Mouse (Mus musculus): ENCODE data around the gene Nrp2.

Nrp2 gene

DNA sequence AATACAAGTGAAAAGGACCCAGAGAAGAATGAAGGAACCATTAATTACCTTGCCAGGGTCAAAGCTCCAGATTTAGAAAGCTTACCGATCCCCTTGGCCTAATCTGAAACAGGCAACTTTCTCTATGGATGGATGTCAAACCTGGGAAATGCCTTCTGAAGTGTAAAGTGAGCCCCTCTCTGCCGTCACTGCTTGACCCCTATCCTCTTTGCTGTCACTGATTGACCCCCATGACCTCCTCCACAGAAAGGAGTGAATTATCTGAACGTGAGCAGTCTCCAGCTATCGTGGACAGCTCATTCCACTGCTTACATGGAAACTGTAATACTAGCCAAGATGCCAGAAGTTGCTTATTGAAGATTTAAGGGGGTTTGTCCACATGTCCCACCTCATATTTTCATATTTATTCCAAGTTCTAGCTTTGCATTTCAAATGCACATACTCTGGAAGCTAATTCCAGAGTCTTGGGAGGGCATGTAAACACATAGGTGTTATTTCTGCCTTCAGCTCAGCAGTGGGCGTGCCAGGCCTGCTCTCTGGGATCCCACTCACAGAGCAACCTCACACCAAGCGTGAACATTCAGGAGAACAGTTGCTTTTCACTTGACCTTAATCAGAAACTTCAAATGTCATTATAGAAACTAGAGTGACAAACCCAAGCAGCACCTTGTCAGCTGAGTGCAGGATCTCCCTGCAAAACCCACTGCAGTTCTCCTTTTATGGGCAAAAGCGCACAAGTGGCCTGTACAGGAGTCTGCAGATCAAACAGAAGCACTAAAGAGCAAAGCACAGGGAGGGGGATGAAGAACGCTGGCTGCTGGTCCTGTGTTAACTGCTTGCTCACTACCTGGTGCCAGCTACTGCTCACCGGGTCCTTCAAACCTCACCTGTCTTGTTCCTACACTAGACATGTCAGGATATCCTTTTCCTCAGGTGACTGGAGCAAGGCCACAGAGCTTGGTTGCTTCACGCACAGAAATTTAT lies 109.9 kb downstream of the Nrp2 start:
- no peak for DNase-seq (ENCODE audit: low read depth, low spot score)

DNA sequence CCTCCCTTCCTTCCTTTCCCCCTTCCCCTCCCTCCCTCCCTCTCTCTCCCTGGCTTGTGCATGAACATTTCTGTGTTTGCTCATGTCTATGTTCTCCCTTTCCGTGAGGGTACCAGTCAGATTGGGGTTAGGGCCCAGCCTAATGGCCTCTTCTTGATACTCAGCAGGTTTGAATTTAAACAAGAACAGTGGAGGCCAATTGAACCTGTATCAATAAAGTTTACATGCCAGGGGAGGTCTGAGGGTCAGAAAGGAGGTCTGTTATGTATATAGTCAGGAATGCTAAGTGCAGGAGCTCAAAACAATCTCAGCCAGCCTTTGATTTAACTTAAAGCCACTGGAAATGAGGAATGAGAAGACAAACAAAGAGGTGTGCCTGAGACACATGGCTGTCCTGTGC lies 110.9 kb downstream of the Nrp2 start:
- no peak for DNase-seq (ENCODE audit: low read depth, low spot score)

DNA sequence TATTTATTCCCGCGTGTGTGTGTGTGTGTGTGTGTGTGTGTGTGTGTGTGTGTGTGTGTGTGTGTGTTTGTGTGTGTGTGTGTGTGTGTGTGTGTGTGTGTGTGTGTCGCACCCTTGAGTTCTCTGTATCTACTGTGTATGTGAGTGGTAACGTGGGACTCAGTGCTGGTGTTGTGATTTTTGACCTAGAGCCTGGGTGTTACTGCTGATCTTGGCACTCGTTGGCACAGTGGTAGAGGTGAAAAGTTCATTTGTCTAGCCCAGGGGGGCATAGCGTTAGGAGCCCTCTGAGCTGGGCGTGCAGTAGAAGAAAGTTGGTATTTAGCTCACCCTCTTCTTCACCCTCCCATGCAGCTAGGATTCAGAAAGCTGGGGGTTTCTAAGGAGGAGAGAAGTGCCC lies 114.5 kb downstream of the Nrp2 start:
- DNase-seq (ENCODE audit: low read depth, low spot score): no peak

DNA sequence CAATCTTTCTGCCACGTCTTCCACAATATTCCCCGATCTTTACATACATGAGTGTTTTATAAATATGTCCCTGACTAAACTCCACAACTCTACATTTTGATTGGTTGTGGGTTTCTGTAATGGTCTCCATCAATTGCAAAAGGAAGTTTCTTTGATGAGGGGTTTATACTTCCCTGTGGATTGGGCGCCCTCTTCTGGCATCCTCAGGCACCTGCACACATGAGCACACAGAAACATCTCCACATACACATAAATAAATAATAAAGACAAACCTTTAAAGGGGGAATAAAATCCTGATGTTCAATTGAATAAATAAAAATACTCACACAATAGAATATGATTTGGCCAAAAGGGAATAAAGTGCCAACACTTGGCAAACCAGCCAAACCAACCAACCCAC lies 117.1 kb downstream of the Nrp2 start:
- DNase-seq (ENCODE audit: low read depth, low spot score): no peak

DNA sequence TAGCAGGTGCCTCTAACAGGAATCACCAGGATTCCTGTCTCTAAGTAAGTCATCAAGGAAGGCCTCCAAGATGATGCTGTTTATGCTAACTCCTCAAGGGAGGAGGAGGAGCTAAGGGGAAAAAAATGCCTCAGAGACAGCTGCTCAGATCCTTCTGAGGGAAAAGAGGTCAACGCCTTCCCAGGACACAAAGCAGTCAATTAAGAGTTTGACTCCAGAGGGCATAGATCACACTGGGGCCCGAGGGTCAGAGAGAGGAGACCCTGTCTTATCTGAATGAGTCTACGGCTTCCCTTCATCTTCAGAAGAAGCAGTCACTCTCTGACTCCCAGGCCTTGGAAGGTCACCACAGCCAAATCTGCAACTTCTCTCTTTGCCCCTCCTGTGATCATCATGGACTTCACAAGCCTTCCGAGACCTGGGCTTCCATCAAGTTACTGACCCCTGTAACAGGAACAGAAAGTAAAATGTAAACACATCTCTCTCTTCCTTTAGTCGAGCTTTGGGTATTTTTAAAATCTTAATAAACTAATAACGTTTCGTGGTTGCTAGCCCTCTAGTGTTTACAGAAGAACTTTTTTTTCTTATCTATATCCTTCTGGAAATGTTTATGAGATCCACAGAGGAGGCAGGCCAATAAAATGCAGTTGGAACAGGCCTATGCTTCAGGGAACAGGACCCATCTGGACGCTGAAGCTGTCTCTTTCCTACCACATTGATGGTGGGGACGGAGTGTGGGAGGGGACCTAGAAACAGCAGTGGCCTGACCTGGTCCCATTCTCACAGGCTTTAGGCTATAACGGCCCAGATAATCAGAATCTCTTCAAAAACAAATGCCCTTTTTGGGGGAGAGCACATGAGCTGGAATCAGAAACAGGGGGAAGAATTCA lies 118.7 kb downstream of the Nrp2 start:
- no peak for DNase-seq (ENCODE audit: low read depth, low spot score)

DNA sequence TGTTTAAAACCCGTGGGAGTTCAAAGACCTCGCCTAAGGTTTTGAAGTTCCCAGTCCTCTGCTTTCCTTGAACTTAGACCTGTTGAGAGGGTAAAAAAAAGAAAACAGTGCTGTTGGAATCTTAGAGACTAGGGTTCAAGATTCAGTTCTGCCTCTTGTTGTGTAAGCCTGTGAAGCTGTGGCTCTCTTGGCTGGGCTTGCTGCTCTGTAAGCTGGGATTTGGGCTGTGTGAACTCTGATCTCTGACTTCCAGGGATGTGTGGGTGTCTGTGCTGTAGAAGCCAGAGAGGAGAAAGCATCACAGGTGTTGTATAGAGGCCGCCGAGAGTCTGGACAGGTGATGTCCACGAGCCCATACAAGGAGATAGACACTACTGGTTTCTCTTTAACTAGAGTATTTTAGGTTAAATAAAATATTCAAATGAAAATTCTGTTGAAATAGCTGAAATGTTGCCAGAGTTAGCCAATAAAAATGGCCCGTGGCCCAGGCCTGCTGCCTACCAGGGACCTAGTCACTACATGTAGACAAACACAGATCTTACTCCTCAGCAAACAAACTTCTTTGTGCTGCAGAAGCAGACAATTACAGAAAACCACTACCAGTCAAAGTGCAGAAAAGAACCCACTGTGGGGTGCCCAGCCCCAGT lies 120.6 kb downstream of the Nrp2 start:
- no peak for DNase-seq (ENCODE audit: low read depth, low spot score)

DNA sequence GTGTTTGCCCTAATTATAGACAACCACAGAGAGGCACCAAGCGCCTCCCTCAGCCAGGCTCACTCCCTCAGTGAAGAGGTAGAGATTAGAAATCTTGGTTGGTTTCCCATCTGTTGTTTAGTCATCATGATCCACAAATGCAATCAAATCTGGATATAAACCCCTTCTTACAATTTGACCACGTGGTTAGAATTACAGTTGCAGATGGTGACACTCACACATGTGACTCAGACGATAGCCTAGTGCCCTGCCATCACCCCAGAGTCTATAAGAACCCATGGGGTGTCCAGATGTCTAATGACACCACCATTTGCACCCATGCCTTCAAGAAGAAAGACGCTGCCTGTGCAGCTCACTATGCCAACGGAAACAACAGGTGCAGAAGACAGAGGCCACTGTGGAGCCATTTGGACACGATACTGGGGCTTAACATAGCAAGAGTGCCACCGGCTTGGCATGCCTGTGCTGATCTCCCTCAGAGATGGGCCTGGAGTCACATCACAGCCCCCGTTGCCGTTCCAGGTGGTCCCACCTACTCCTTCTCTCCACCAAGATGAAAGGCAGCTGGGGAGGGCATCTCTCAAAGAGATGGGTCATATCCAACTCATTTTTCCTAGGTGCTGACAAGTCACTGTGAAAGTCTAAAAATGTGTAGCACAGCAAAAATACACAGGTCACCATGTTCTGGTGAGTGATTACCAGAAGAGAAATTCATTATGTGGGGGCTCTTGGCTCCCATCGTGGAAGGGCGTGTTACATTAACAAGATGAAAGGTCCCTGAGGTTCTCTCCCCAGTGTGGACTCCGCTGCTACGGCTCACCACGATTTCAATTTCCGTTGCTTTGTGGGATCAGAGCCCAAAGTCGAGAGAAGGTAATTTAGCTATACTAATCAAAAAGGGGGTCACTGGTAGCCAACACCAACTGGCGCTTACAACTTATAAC lies 123.0 kb downstream of the Nrp2 start:
- DNase-seq (ENCODE audit: low read depth, low spot score): no peak

DNA sequence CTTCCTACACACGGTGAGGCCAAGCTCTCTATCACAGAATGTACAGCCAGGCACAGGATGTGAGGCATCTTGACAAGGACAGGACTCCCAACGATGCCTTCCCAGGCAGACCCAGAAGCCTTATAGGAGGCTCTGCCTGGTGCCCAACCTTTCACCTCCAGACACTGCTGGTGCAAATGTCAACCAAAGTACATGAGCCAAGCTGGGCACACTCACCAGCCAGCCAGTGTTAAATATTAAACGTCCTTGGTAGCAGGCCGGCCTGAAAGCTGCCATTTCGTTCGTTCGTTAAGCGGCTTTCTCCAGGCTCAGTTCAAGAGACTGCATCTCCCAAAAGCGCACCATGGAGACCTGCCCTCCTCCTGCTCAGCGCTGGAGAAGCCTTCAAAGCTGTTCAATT lies 124.2 kb downstream of the Nrp2 start:
- no peak for DNase-seq (ENCODE audit: low read depth, low spot score)

DNA sequence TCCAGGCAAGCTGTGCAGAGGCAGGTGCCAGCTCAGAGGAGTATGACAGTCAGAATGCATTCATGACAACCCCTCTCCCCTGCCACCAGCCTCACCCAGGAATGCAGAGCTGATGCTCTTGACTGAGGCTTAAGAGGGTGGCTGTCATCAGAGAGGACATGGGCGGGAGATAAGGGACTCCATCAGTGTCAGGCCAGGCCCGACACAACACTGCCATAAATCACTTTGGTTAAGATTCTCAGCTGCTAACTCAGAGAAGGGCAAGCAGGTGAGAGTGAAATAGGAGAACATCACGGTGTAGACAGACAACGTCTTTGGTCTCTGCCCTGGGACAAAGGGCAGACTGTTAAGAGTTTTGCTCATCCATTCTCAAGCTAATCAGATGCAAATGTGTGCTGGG lies 125.1 kb downstream of the Nrp2 start:
- no peak for DNase-seq (ENCODE audit: low read depth, low spot score)

DNA sequence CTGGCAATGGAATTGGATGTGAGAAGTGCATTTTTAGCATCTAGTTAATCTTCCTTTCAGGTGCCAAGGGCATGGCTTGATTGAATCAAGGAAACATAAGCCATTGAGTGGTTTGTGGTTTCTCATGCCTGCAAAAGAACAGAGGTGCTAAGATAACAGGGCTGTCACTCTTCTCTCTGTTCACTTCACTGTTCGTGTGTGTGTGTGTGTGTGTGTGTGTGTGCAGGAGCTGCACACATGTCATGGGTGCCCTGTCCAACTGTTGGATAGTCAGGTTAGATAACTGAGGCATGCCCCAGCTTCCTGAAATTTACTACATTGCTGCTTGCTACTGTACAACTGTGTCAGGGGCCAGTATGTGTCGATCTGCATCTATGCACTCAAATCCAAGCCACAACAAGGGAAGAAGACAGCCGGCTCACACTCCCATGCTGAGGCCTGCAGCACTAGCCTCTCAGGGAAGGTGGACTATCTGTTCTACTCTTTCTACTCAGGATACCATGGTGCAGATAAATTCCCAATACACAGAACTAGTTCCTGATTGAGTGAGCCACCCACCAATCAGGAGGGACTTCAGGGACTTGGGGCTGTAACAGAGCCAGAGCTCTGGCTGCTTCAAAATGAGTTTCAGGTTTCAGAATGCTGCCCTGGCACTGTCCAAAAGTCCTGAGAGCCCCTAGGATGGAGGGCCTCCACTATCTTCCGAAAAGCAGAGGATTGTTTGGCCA lies 126.8 kb downstream of the Nrp2 start:
- no peak for DNase-seq (ENCODE audit: low read depth, low spot score)

DNA sequence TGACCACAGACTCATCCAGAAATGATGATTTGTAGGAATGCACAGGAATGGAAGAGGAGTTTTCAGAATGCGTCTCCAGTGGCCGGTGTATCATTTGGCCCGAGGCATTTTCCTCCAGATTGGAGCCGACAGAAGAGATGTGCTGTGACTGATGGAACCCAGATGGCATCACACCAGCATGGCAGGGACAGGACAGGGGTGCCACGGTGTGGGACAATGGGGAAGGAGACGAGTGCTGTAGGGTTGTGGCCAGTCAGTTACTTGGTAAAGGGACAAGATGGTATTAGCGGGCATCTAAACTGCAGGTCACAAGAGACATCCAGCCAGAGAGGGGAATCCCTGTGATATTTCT lies 127.3 kb downstream of the Nrp2 start:
- no peak for DNase-seq (ENCODE audit: low read depth, low spot score)

DNA sequence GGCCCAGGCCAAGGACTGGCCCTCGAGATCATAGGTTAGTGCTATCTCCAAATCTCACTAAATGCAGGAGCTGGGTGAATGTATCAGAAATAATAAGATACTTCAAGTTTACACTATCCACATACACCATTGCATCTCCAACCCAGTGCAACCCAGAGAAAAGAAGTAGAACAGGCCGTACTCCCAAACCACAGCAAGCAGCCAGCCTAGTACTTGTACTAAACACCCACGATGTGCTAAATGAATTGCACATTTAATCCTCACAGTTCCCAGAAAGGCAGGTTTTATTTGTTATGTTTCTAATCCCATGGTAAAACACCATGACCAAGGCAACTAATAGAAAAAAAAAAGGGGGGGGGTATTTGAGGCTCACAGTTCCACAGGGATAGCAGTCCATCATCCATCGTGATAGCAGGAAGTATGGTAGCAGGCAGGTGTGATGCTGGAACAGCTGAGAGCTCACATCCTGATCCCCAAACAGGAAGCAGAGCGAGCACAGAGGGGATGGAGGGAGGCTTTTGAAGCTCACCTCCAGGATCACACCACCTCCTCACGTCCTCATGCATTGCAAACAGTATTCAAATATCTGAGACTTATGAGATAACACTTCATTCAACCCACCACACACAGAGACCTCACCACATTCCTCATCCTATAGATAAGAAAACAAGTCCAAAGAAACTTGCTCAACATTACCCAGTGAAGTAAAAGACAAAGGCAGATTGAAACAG lies 128.8 kb downstream of the Nrp2 start:
- DNase-seq (ENCODE audit: low read depth, low spot score): no peak

DNA sequence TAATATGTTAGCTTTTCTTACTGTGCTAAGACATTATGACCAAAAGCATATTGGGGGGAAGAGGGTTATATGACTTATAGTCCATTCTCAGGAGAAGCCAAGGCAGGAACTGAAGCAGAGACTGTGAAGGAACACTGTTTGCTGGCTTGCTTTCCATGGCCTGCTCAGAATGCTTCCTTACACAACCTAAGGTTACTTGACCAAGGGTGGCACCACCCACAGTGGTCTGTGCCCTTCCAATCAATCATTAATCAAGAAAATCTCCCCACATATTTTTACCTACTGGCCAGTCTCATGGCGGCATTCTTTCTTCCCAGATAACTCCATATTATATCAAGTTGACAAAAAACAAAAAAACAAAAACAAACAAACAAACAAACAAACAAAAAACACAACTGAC lies 130.3 kb downstream of the Nrp2 start:
- DNase-seq (ENCODE audit: low read depth, low spot score): no peak

DNA sequence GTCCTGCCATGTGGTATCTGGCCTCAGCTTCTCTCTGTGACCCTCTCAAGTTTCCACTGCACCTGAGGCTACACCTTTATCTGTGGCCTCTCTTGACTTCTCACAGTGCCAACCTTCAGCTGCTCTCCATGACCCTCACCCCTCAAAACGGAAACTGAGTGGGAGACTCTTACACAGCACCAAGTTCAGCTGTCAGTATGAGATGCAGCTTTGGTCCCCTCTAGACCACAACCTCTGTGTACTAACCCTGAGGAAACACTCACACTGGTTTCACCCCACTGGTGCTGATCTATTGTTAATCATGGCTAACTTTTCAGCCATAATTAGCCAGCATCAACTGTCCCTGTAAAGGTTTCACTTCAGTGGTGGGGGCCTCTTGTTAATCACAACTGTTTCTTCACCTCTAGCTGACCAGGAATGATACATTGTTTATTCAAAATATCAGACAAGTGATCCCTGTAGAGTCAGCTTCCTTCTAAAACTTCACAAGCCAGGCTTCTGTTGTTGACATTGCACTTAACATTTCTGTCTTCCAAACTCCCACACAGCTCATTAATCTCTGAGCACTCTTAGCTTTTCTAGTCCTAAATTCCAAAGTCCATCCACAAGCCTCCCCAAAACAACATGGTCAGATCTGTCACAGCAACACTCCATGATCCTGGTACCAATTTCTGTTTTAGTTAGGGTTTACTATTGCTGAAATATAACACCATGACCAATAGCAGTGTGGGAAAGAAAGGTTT lies 131.5 kb downstream of the Nrp2 start:
- no peak for DNase-seq (ENCODE audit: low read depth, low spot score)

DNA sequence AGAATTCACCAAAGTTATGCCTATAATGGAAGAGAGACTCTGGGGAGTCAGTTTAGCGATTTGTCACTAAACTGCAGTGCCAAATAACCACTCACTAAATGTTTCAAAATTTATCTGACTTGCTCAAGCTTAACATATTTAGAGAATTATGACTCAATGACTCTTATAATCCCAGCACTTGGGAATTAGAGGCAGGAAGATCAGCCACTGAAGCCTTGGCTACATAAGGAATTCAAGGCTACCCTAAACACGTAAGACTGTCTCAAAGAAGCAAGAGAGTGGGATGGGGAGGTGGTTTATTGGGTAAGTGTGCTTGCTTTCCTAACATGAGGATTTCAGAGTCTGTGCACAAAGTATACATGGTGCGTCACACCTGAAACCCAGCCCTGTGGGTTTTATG lies 135.0 kb downstream of the Nrp2 start:
- no peak for DNase-seq (ENCODE audit: low read depth, low spot score)

DNA sequence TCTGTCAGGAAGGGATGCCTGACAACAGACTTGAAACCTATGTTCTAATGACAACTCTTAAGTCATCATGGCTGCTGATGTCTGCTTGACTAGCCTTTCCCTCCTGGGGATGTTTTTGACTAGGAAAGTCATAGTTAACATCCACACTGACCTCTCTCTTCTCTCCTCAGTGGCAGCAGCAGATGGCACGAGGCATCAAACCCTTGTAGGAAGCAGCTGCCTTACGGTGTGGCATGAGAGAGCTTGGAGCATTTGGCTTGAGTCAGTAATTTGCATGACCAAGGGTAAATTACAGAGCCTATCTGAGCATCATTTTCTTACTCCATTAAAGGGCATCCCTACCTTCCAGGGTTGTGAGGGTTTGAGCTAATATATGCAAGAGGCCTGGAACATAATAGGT lies 135.5 kb downstream of the Nrp2 start:
- DNase-seq (ENCODE audit: low read depth, low spot score): no peak

DNA sequence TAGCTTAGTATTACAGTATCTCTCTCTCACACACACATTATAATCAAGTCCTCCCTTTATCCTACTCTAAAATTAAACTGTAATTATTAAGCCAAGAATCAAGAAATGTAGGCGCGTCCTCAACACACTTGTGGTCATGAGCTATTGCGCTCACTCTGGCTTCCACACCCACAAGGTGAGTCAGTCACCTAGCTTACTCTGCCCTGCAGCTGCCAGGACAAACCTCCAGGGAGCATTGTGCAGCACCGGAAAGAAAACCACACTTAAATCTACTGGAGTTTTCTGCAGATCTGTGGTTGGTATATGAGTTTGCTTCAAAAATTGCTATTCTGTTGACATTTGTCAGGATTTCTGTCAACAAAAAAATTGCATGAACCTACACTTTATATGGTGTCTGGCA lies 140.1 kb downstream of the Nrp2 start:
- DNase-seq (ENCODE audit: low read depth, low spot score): no peak

DNA sequence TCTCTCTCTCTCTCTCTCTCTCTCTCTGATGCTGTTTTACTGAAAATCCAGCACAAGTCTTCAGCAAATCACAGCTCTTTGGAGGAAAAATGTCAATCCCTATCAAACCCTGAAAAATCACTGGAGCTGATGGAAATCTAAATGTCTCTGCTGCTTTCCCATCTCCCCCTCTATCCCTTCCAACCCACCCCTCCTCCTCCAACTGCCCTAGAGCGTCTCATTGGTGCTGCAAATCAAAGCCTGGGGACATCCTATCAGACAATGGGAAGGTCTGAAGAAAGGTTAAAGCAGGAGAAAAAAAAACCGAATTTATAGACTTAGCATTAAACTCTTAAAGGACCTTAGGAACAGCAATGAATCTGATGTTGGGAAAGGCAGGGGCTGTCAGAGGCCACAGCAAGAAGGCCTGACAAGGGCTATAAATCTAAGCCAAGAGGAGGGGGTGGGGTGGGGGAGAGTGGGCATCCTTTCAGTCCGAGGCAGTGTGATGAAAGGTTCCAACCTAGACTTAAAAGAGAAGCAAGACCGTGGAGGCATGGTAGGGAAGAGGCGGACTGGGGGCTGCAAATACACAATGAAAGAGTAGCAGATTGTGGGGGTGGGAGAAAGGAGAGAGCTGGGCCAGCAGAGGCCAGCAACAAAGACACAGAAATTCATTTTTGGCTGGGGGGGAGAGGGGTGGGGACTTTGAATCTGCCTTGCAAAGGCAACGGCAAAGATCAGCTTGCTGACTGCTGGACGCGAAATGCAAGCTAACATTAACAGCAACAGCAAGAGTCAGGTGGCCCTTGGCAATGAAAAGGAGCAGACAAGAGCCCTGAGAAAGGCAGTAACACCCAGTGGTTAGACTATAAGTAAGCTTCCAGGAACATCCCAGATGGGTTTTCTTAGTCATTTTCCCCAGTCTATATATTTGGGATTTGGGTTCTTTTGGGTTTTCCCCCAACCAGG lies 148.2 kb downstream of the Nrp2 start:
- DNase-seq (ENCODE audit: low read depth, low spot score): no peak

Data from skeletal muscle tissue, adult 2 months (tissue).